Mouse (Mus musculus) mesoderm, embryonic 11.5 days (tissue): ENCODE data around the gene Slc45a2.
"Not testable (repeated sequence)": the region's sequence is repeated elsewhere in the genome, so short reads cannot be mapped to it uniquely, and the experiment has no call there.

Experiments
- DNase-seq: peaks from one replicate; pipeline ENCODE4 v3.0.0-alpha.2; 2012; ENCODE audit warnings: low read depth, low spot score

Gene Slc45a2

GRCm38 (mm10) chr15:11000421-11000820 lies at the start of gene Slc45a2:
Gene Slc45a2, plus strand, starts transcription at chr15:11000721.
- DNase-seq = no peak

- peak; percentile 77 for DNase-seq
Observed at GRCm38 (mm10) chr15:10951951-10952759, 48.4 kb upstream of the Slc45a2 start, which contains the start of gene C1qtnf3. Gene C1qtnf3, plus strand, starts transcription at chr15:10952332.

- DNase-seq = peak; percentile 41
Observed at GRCm38 (mm10) chr15:10952760-10953305, 47.7 kb upstream of the Slc45a2 start.

GRCm38 (mm10) chr15:10953465-10953864 lies 47.1 kb upstream of the Slc45a2 start:
- no peak for DNase-seq

- no peak for DNase-seq
Observed at GRCm38 (mm10) chr15:10954381-10955016, 46.0 kb upstream of the Slc45a2 start.

GRCm38 (mm10) chr15:10955156-10955555 lies 45.4 kb upstream of the Slc45a2 start:
- DNase-seq = no peak

- DNase-seq = no peak
Observed at GRCm38 (mm10) chr15:10956706-10957105, 43.8 kb upstream of the Slc45a2 start.

GRCm38 (mm10) chr15:10959277-10960026 lies 41.1 kb upstream of the Slc45a2 start:
- DNase-seq = no peak

- DNase-seq = no peak
Observed at GRCm38 (mm10) chr15:10960267-10960666, 40.3 kb upstream of the Slc45a2 start.

GRCm38 (mm10) chr15:10962601-10963000 lies 37.9 kb upstream of the Slc45a2 start:
- no peak for DNase-seq

- no peak for DNase-seq
Observed at GRCm38 (mm10) chr15:10969439-10969838, 31.1 kb upstream of the Slc45a2 start.

GRCm38 (mm10) chr15:10970777-10971176 lies 29.7 kb upstream of the Slc45a2 start:
- no peak for DNase-seq

- no peak for DNase-seq
Observed at GRCm38 (mm10) chr15:10977151-10977550, 23.4 kb upstream of the Slc45a2 start.

GRCm38 (mm10) chr15:10980712-10981111 lies 19.8 kb upstream of the Slc45a2 start:
- no peak for DNase-seq

- peak; percentile 95 for DNase-seq
Observed at GRCm38 (mm10) chr15:10981377-10982063, 19.0 kb upstream of the Slc45a2 start, which contains the start of gene Amacr. Gene Amacr, plus strand, starts transcription at chr15:10981756.

- DNase-seq = no peak
Observed at GRCm38 (mm10) chr15:10982064-10982435, 18.5 kb upstream of the Slc45a2 start.

- no peak for DNase-seq
Observed at GRCm38 (mm10) chr15:10985756-10986155, 14.8 kb upstream of the Slc45a2 start.

GRCm38 (mm10) chr15:10986477-10986876 lies 14.0 kb upstream of the Slc45a2 start:
- not testable (repeated sequence) for DNase-seq

GRCm38 (mm10) chr15:10990411-10990810 lies 10.1 kb upstream of the Slc45a2 start:
- DNase-seq = no peak

- no peak for DNase-seq
Observed at GRCm38 (mm10) chr15:10991566-10991965, 9.0 kb upstream of the Slc45a2 start.

- DNase-seq = no peak
Observed at GRCm38 (mm10) chr15:10999832-11000231, 689 bp upstream of the Slc45a2 start.
